Mouse (Mus musculus) urinary bladder, adult 2 months (tissue): ENCODE data around the gene Gcnt1. TPM values are rescaled to one million over a fixed set of nuclear protein-coding genes. Genes with fewer than 3 reads are reported as not detected.

Experiments used
- polyA plus RNA-seq: library from polyadenylated mRNA; depleted of rRNA; stranded (reverse); fragments of >200 nt; gene quantifications from 2 replicates; pipeline ENCODE4 v1.2.3, GENCODE M21; 2012; rRNA removed

Gcnt1 gene
- polyA plus RNA-seq, 1 experiment: 12.2 TPM

Other genes starting within 250 kb of the Gcnt1 start
- 48.4 and 51.5 TPM in 2 replicates for gene Rfk, start 21.2 kb upstream of the Gcnt1 start, polyA plus RNA-seq